Mouse (Mus musculus) limb, embryonic 11.5 days (tissue): ENCODE measurements around the gene 4930404N11Rik. TPM values are rescaled to one million over a fixed set of nuclear protein-coding genes. Genes with fewer than 3 reads are reported as not detected.

ENCODE experiments used
- ATAC-seq: fragments of 200-750 bp; cut with Nextera tagmentation; 2 replicates; pipeline ENCODE4 v1.8.0; 2017; ENCODE audit warnings: low read depth; ENCODE audit not compliant: insufficient number of reproducible peaks, low FRiP score, low TSS enrichment
- DNase-seq: peaks from one replicate; pipeline ENCODE4 v3.0.0-alpha.2; 2015; ENCODE audit warnings: low spot score
- H3K27ac ChIP-seq: fragments of 300-500 bp; sonication (generic); replicated peaks from 2 replicates; pipeline ENCODE4 v1.5.1; 2014; ENCODE audit warnings: low read depth, mild to moderate bottlenecking, low read length
- H3K27me3 ChIP-seq: fragments of 300-500 bp; sonication (generic); 2 replicates; pipeline ENCODE4 v1.6.1; 2014; ENCODE audit warnings: mild to moderate bottlenecking, low read length, mixed read lengths; ENCODE audit not compliant: control insufficient read depth, insufficient read depth
- H3K36me3 ChIP-seq: fragments of 300-500 bp; sonication (generic); 2 replicates; pipeline ENCODE4 v1.6.1; 2014; ENCODE audit warnings: mild to moderate bottlenecking, low read length, moderate library complexity, mixed read lengths; ENCODE audit not compliant: control insufficient read depth, insufficient read depth
- H3K4me1 ChIP-seq: fragments of 300-500 bp; sonication (generic); 2 replicates; pipeline ENCODE4 v1.6.1; 2014; ENCODE audit warnings: low read length, mixed read lengths; ENCODE audit not compliant: control insufficient read depth, insufficient read depth
- H3K4me2 ChIP-seq: fragments of 300-500 bp; sonication (generic); 2 replicates; pipeline ENCODE4 v1.6.1; 2014; ENCODE audit warnings: low read depth, mild to moderate bottlenecking, moderate library complexity; ENCODE audit not compliant: severe bottlenecking
- H3K4me3 ChIP-seq: fragments of 300-500 bp; sonication (generic); 2 replicates; pipeline ENCODE4 v1.5.1; 2014; ENCODE audit warnings: low read depth, low read length
- H3K9ac ChIP-seq: fragments of 300-500 bp; sonication (generic); 2 replicates; pipeline ENCODE4 v1.6.1; 2014; ENCODE audit warnings: mild to moderate bottlenecking, low read length
- H3K9me3 ChIP-seq: fragments of 300-500 bp; sonication (generic); 2 replicates; pipeline ENCODE4 v1.6.1; 2016; ENCODE audit warnings: low read length; ENCODE audit not compliant: control insufficient read depth
- WGBS: fragments of 180-500 bp; shearing (Covaris S2); extraction: QIAGEN DNeasy Blood & Tissue Kit; methylation state at CpG from one replicate; pipeline ENCODE4 v1.1.7; 2014; 5-methylcytosine and 5-hydroxymethylcytosine counted together
- polyA plus RNA-seq: library from polyadenylated mRNA; unstranded; fragments of >200 nt; fragmentation: Nextera tagmentation; extraction: Ambion mirVana; gene quantifications from 2 replicates; pipeline ENCODE4 v1.2.1, GENCODE M21; 2014

Gene 4930404N11Rik
- polyA plus RNA-seq, 1 experiment from 2014 or later: 0.21 TPM

DNA sequence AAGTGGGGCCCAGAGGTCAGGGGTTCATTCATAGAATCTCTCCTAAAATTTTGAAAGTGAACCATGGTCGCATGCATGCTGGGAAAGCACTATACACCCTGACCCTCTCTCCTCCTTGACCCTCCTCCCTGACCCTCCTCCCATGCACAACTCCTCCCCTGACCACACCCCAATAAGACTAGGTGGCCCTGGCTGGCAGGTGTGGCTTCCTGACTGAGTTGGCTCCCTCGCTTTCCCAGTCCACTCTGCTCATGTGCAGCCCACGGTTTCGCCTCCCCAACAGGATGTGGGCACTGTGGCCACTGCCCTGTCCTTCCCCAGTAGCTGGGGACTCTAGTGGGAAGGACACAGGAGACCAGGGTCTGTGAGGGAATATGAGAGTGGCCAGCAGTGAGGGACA is 44.7 kb upstream of the 4930404N11Rik start:
- DNase-seq (no peak), ATAC-seq (no peak)
- H3K4me2 ChIP-seq: no peak overlapping the region
- H3K4me1 ChIP-seq: peaks cover 61% of the 10 kb centered on the region
- peak overlapping the region; percentile 42; the same call in 1 of the 2 replicates for H3K27ac ChIP-seq
- H3K36me3 ChIP-seq: 0 out of 2 replicates have a peak, but pooled peaks cover 2% of the 10 kb centered on the region
- WGBS: 68% methylated on average over 4 of the region's 4 CpGs
- H3K27me3 ChIP-seq: peaks cover 11% of the 10 kb centered on the region; the same call in 1 of the 2 replicates
- H3K4me3 ChIP-seq: no peak overlapping the region
- H3K9ac ChIP-seq: no peak overlapping the region
- H3K9me3 ChIP-seq: no peaks in the 10 kb centered on the region

DNA sequence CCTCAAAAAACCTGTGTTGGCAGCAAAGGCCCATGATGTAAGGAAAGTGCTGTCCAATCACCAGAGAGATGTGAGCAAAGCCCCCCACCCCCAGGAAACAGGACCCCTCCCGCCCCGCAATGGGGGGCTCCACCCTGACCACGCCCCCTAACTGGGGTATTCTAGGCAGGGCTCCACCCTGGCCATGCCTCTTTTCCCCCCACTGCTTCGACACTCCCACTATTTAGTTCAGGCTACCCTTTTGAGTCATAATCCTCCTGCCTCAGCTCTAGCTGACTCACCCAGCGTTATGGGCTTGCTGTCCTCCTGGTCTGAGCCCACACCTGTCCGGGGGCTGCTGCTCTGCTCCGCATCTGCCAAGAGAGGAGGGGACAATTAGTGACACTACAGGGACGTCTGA is 43.7 kb upstream of the 4930404N11Rik start:
- Histone ChIP-seq H3K4me3 (0 out of 2 replicates have a peak overlapping the region, but pooled peaks have one; percentile 5), H3K36me3 (0 out of 2 replicates have a peak, but pooled peaks cover 2% of the 10 kb centered on the region)

DNA sequence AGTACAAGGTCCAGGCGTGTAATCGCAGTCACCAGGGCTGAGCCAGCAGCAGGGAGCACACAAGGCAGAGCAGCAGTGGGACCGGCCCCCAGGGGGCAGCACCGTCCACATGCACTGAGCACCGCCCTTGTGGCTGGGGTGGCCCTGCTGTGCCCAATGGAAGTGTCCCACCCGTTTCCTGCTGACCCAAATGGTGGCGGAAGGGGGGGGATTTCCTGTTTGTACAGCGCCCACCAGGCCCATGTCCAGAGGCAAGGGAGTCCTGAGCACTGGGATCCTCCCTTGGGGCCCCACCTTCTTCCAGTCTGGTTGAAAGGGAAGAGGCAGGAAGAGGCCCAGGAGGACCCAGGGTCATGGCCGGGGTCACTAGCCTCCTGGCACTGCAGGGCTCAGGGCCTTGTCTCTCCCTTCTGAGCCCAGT is 43.3 kb upstream of the 4930404N11Rik start:
- ATAC-seq (no peak), DNase-seq (peak; percentile 81)
- H3K4me3 ChIP-seq: 0 out of 2 replicates have a peak overlapping the region, but pooled peaks have one; percentile 5
- H3K9me3 ChIP-seq: no peaks in the 10 kb centered on the region
- no peak overlapping the region for H3K9ac ChIP-seq
- 0 out of 2 replicates have a peak, but pooled peaks cover 2% of the 10 kb centered on the region for H3K36me3 ChIP-seq
- H3K4me2 ChIP-seq: no peak overlapping the region
- 13% methylated on average over 9 of the region's 9 CpGs for WGBS
- peaks cover 52% of the 10 kb centered on the region for H3K4me1 ChIP-seq
- H3K27ac ChIP-seq: no peak overlapping the region
- peaks cover 11% of the 10 kb centered on the region; the same call in 1 of the 2 replicates for H3K27me3 ChIP-seq

More for the DNA sequence above, 43.7 kb upstream of the 4930404N11Rik start:
- peaks cover 11% of the 10 kb centered on the region; the same call in 1 of the 2 replicates for H3K27me3 ChIP-seq
- DNase-seq (no peak), ATAC-seq (no peak)
- H3K4me2 ChIP-seq: no peak overlapping the region
- WGBS: 12% methylated on average over 8 of the region's 8 CpGs
- H3K9ac ChIP-seq: no peak overlapping the region
- H3K27ac ChIP-seq: no peak overlapping the region
- peaks cover 54% of the 10 kb centered on the region for H3K4me1 ChIP-seq
- H3K9me3 ChIP-seq: no peaks in the 10 kb centered on the region

DNA sequence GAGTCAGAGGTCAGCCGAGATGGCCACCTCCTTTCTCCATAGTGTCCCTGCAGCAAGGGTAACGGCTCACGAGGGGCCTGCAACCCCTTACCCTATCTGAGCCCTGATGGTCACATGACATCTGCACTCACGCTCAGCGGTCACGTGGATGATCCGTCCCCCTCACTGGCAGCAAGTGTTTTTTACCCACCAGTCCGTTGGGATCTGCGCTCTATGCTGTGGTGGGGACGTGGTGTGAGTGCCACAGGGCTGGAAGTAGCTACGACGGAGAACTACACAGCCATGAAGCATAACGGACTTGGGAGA is 42.8 kb upstream of the 4930404N11Rik start:
- no peak overlapping the region for H3K4me3 ChIP-seq
- no peak overlapping the region for H3K27ac ChIP-seq
- peaks cover 11% of the 10 kb centered on the region; the same call in 1 of the 2 replicates for H3K27me3 ChIP-seq
- ATAC-seq (no peak), DNase-seq (no peak)
- WGBS: 40% methylated on average over 13 of the region's 13 CpGs
- H3K36me3 ChIP-seq: 0 out of 2 replicates have a peak, but pooled peaks cover 2% of the 10 kb centered on the region
- peaks cover 48% of the 10 kb centered on the region for H3K4me1 ChIP-seq
- H3K9me3 ChIP-seq: no peaks in the 10 kb centered on the region
- no peak overlapping the region for H3K4me2 ChIP-seq
- H3K9ac ChIP-seq: no peak overlapping the region

DNA sequence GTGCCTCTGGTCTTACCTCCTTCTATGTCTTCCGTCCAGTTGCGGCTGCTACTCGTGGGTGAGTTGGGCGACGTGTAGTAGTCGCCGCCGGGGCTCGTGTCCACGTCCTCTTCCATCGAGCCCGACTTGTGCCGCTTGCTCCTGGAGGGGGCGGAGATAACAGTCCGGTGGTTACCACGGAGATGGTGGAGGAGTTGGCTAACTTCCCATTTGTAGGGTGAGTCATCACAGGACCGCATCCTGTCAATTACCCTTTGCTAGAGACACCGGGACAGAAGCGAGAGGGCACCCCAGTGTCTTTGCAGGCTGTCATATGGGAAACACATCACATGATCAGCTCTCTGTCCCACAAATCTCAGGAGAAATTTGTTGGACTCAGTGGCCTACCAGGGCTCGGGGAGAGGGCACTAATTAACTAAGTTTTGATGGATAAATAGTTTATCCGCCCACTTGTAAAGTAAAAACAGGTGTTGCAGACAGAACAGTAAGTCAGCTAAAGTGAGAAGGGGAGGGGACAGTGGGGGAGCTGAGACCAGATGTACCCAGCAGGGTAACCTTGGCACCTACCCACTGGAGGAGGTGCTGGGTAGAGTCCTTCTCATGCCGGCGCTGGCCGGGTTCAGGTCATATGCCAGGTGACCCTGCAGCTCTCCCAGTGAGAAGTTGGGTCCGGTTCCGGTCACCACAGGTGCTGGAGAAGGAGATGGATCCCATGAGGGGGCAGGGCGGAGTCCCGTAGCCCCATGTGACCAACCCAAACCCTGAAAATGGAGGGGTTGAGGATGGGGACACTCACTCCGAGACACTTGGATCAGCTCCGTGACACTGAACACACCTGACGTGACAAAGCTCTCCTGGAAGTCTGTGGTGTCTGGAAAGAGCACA is 42.2 kb upstream of the 4930404N11Rik start:
- no peak for ATAC-seq
- Histone ChIP-seq H3K9ac (no peak overlapping the region), H3K27me3 (peaks cover 11% of the 10 kb centered on the region; the same call in 1 of the 2 replicates)

DNA sequence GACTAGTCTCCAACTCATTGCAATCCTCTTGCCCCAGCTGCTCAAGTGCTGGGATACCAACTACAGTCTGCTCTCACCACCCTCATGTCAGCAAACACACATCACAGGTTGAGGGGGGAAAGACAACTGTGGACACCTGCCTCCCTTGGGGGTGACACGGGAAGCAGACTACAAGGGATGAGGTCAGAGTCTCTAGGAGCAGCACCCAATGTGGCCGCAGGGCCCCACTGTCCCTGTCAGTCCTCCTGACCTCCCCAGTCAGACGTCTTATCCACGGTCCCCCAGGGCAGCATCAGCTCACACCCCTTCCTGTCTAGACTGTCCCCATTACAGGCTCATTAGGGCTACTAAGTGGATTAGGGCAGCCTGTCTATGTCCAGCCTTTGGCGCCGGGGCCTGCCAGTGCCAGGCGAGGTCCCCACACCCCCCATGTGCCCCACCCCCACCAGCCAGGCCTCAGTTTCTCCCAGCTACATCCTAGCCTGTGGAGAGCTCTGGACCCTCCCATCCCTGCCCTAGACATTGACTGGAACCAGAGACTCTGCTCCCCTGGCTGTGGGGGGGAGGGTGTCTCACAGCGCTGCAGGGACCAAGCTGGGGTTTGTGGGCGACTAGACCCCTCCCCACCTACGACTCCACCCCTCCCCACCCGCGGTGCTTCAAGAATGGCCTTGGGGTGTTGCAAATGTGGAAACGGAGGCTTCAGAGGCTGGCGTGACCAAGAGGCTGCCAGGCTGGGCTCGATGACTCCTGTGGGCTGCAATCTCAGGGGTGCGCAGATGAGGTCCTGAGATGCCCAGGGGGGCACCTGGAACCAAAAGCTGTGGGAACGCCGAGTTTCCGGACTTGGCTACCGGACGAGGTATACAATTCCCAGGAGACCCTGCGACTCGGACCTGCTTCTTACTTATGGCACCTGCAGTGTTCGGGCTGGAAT is 41.2 kb upstream of the 4930404N11Rik start:
- Histone ChIP-seq H3K9ac (0 out of 2 replicates have a peak overlapping the region, but pooled peaks have one; percentile 30), H3K27me3 (peaks cover 11% of the 10 kb centered on the region; the same call in 1 of the 2 replicates), H3K4me3 (peak overlapping the region; percentile 1), H3K36me3 (0 out of 2 replicates have a peak, but pooled peaks cover 2% of the 10 kb centered on the region), H3K4me2 (peak overlapping the region; percentile 39), H3K4me1 (peaks cover 62% of the 10 kb centered on the region), H3K9me3 (no peaks in the 10 kb centered on the region), H3K27ac (no peak overlapping the region; the same call in 1 of the 2 replicates)
- DNase-seq (no peak), ATAC-seq (no peak)
- WGBS: 20% methylated on average over 24 of the region's 24 CpGs

More for the DNA sequence above, 42.2 kb upstream of the 4930404N11Rik start:
- Histone ChIP-seq H3K36me3 (0 out of 2 replicates have a peak, but pooled peaks cover 2% of the 10 kb centered on the region), H3K27ac (no peak overlapping the region), H3K4me1 (peaks cover 52% of the 10 kb centered on the region), H3K9me3 (no peaks in the 10 kb centered on the region), H3K4me2 (peak overlapping the region; percentile 39; the same call in 1 of the 2 replicates), H3K4me3 (peak overlapping the region; percentile 1; the same call in 1 of the 2 replicates)
- WGBS: 18% methylated on average over 31 of the region's 31 CpGs
- peak; percentile 67 for DNase-seq

DNA sequence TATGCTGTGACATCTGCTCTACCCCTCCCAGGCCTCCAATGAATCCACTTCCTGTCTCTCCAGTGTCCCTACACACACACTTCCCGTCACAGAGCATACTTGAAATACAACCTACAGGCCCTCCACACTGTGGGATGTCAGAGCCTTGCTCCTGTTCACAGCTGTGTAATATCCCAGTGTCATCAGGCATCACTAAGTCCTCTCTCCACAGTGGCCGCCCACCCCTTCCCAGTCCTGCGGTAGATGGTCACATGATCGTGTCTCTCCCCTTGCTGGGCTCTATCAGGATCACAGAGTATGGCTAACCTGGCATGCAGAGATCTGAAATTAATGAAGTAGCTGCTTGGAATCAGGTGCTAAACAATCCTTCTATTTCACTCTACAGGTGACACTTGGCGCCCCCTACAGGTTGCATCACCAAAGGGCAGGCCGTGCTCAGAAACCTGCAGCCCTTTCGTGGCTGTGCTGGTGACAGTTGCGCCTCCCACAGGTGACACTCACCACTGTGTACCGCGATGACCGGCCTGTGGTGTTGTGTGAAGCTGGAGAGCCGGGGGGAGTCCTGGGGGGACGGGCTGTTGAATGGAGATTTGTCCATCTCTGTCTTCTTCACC is 40.1 kb upstream of the 4930404N11Rik start:
- no peak overlapping the region for H3K4me2 ChIP-seq
- WGBS: 33% methylated on average over 13 of the region's 13 CpGs
- H3K36me3 ChIP-seq: 0 out of 2 replicates have a peak, but pooled peaks cover 4% of the 10 kb centered on the region
- H3K9me3 ChIP-seq: no peaks in the 10 kb centered on the region
- H3K4me1 ChIP-seq: peaks cover 68% of the 10 kb centered on the region
- H3K4me3 ChIP-seq: peak overlapping the region; percentile 5; the same call in 1 of the 2 replicates
- peaks cover 11% of the 10 kb centered on the region; the same call in 1 of the 2 replicates for H3K27me3 ChIP-seq
- ATAC-seq: no peak
- DNase-seq: peak; percentile 74
- H3K27ac ChIP-seq: no peak overlapping the region
- H3K9ac ChIP-seq: no peak overlapping the region
